Mouse (Mus musculus): ENCODE results near the gene Mdh2. TPM values are rescaled to one million over a fixed set of nuclear protein-coding genes. Genes with fewer than 3 reads are reported as not detected.

Mdh2 gene
- total and polyA plus RNA-seq, 3 experiments: 1,645 to 2,909 (median 1,928) TPM

DNA sequence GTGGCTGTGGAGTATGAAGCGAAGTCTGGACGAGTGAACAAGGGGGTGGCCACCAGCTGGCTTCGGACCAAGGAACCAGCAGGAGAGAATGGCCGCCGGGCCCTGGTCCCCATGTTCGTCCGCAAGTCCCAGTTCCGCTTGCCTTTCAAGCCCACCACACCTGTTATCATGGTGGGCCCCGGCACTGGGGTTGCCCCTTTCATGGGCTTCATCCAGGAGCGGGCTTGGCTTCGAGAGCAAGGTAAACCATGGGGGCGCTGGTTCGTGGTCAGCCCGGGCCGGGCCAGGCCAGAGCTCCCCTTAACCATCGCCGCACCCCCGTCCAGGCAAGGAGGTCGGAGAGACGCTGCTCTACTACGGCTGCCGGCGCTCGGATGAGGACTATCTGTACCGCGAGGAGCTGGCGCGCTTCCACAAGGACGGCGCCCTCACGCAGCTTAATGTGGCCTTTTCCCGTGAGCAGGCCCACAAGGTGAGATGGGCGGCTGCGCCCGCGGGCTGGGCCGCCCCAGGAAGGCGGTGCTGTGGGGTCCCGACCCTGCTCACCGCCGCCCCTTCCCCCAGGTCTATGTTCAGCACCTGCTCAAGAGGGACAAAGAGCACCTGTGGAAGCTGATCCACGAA, 44.1 kb upstream of the Mdh2 start:
- no peaks in the 10 kb centered on the region for H3K4me1 ChIP-seq (ENCODE audit: control insufficient read depth, insufficient read depth, low read length)
- intact Hi-C loops (cut with DNase I): no loop called here
- H3K36me3 ChIP-seq (ENCODE audit: control insufficient read depth, insufficient read depth, low read length): no peaks in the 10 kb centered on the region
- H3K4me3 ChIP-seq: no peak overlapping the region
- no peak overlapping the region for H3K9ac ChIP-seq (ENCODE audit: low read depth, low read length)
- H3K27ac ChIP-seq: no peak overlapping the region
- H3K27me3 ChIP-seq (ENCODE audit: control insufficient read depth, insufficient read depth, low read length): no peaks in the 10 kb centered on the region
- no peak for DNase-seq
- 90% methylated on average over 42 of the region's 42 CpGs for WGBS
- TF ChIP-seq EP300 (IDR thresholded peaks at IDR 0.05; ENCODE audit: insufficient read depth, low read depth, low read length) (no peak), CTCF (IDR thresholded peaks at IDR 0.05) (no peak)
- no peaks in the 10 kb centered on the region for H3K79me2 ChIP-seq (replicated peaks; ENCODE audit: control insufficient read depth, insufficient read depth, low read length)

DNA sequence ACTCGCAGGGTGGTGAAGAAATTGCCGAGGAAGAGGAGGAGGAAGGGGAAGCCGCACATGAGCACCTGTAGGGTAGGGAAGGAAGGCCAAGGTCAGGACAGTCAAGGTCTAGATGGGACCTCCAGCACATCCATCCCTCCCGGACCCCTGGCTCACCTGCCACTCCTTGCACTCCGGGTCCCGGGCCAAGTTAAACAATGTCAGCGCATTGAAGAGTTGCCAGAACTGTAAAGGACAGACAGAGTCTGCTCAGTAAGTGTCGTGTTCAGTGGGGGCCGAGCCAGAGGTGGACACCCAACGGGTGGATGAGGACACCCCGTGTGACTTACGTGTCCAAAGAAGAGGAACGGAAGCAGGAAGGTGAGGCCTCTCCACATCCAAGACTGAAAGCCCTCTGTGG, 42.5 kb upstream of the Mdh2 start:
- Histone ChIP-seq H3K27me3 (ENCODE audit: control insufficient read depth, insufficient read depth, low read length) (no peaks in the 10 kb centered on the region), H3K4me3 (no peak overlapping the region), H3K9ac (ENCODE audit: low read depth, low read length) (no peak overlapping the region), H3K4me1 (ENCODE audit: control insufficient read depth, insufficient read depth, low read length) (no peaks in the 10 kb centered on the region), H3K27ac (no peak overlapping the region), H3K79me2 (replicated peaks; ENCODE audit: control insufficient read depth, insufficient read depth, low read length) (no peaks in the 10 kb centered on the region), H3K36me3 (ENCODE audit: control insufficient read depth, insufficient read depth, low read length) (no peaks in the 10 kb centered on the region)
- intact Hi-C loops (cut with DNase I): no loop called here
- 76% methylated on average over 13 of the region's 13 CpGs for WGBS
- DNase-seq: no peak
- TF ChIP-seq EP300 (IDR thresholded peaks at IDR 0.05; ENCODE audit: insufficient read depth, low read depth, low read length) (no peak), POLR2A (IDR thresholded peaks at IDR 0.05; ENCODE audit: insufficient read depth, low read depth, low read length) (no peak), CTCF (IDR thresholded peaks at IDR 0.05) (no peak)

DNA sequence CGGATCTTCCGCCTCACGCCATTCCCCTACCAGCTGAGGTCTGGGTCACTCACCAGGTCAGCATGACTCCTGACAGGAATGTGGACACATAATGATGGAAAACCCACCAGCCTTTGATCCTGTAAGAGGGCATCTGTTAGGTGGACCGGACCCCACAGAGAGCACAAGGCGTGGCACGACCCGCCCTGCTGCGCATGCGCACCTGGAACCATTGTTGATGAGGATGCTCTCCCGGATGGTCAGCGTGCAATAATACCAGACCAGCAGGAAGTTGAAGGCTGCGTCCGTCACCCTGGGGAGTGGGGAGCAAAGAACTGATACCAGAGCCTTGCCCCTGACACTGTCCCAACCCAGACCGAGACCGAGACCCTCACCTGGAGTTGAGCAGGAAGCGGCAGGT, 41.7 kb upstream of the Mdh2 start:
- no peaks in the 10 kb centered on the region for H3K27me3 ChIP-seq (ENCODE audit: control insufficient read depth, insufficient read depth, low read length)
- TF ChIP-seq CTCF (IDR thresholded peaks at IDR 0.05): no peak
- TF ChIP-seq EP300 (IDR thresholded peaks at IDR 0.05; ENCODE audit: insufficient read depth, low read depth, low read length): no peak
- no peak for TF ChIP-seq POLR2A (IDR thresholded peaks at IDR 0.05; ENCODE audit: insufficient read depth, low read depth, low read length)
- no peaks in the 10 kb centered on the region for H3K36me3 ChIP-seq (ENCODE audit: control insufficient read depth, insufficient read depth, low read length)
- no peak overlapping the region for H3K9ac ChIP-seq (ENCODE audit: low read depth, low read length)
- DNase-seq: no peak
- 93% methylated on average over 16 of the region's 16 CpGs for WGBS
- no peak overlapping the region for H3K27ac ChIP-seq
- H3K4me3 ChIP-seq: no peak overlapping the region
- intact Hi-C loops (cut with DNase I): no loop called here
- no peaks in the 10 kb centered on the region for H3K4me1 ChIP-seq (ENCODE audit: control insufficient read depth, insufficient read depth, low read length)
- no peaks in the 10 kb centered on the region for H3K79me2 ChIP-seq (replicated peaks; ENCODE audit: control insufficient read depth, insufficient read depth, low read length)

DNA sequence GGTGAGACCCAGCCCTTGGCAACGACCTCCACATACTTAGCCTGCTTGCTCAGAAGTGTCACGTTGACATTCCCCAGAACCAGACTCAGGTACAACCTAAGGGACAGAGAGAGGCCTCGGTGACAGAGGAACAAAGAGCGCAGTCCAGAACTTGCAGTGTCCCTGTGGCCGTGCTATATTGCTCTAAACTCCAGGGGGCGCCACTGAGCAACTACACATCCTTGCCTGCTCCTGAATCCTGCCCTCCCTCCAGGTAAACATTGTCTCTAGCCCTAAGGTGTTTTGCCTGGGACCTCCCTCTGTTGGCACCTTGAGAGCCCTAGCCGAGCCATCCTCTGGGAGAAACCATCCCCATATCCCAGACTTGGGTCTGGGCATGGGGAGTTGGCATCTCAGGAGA, 41.1 kb upstream of the Mdh2 start:
- WGBS: 73% methylated on average over 7 of the region's 7 CpGs
- H3K27ac ChIP-seq: no peak overlapping the region
- intact Hi-C loops (cut with DNase I): no loop called here
- TF ChIP-seq POLR2A (IDR thresholded peaks at IDR 0.05; ENCODE audit: insufficient read depth, low read depth, low read length) (no peak), EP300 (IDR thresholded peaks at IDR 0.05; ENCODE audit: insufficient read depth, low read depth, low read length) (no peak), CTCF (IDR thresholded peaks at IDR 0.05) (peak; percentile 65)
- H3K9ac ChIP-seq (ENCODE audit: low read depth, low read length): no peak overlapping the region
- H3K4me1 ChIP-seq (ENCODE audit: control insufficient read depth, insufficient read depth, low read length): no peaks in the 10 kb centered on the region
- no peaks in the 10 kb centered on the region for H3K36me3 ChIP-seq (ENCODE audit: control insufficient read depth, insufficient read depth, low read length)
- H3K4me3 ChIP-seq: no peak overlapping the region
- H3K27me3 ChIP-seq (ENCODE audit: control insufficient read depth, insufficient read depth, low read length): no peaks in the 10 kb centered on the region
- H3K79me2 ChIP-seq (replicated peaks; ENCODE audit: control insufficient read depth, insufficient read depth, low read length): no peaks in the 10 kb centered on the region
- DNase-seq: no peak

DNA sequence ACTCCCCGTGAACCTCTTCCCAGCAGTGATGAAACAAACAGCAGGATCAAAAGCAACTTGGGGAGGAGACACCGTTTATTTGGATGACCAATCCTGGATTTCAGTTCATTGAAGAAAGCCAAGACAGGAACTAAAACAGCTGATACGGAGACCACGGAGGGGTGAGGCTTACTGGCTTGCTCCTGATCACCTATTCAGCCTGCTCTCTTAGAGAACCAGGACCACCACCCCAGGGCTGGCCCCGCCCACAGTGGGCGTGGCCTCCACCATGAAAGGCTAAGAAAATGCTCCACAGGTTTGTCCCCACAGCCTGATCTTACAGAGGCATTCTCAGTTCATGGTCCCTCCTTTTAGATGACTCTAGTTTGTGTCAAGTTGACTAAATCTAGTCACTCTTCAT, 40.0 kb upstream of the Mdh2 start:
- intact Hi-C loops (cut with DNase I): no loop called here
- Histone ChIP-seq H3K4me3 (no peak overlapping the region), H3K79me2 (replicated peaks; ENCODE audit: control insufficient read depth, insufficient read depth, low read length) (no peaks in the 10 kb centered on the region), H3K36me3 (ENCODE audit: control insufficient read depth, insufficient read depth, low read length) (no peaks in the 10 kb centered on the region), H3K4me1 (ENCODE audit: control insufficient read depth, insufficient read depth, low read length) (no peaks in the 10 kb centered on the region; the same call in 1 of the 2 replicates), H3K27ac (no peak overlapping the region), H3K9ac (ENCODE audit: low read depth, low read length) (no peak overlapping the region), H3K27me3 (ENCODE audit: control insufficient read depth, insufficient read depth, low read length) (no peaks in the 10 kb centered on the region)
- 28% methylated on average over 6 of the region's 6 CpGs for WGBS
- no peak for DNase-seq
- TF ChIP-seq CTCF (IDR thresholded peaks at IDR 0.05): no peak
- no peak for TF ChIP-seq EP300 (IDR thresholded peaks at IDR 0.05; ENCODE audit: insufficient read depth, low read depth, low read length)
- TF ChIP-seq POLR2A (IDR thresholded peaks at IDR 0.05; ENCODE audit: insufficient read depth, low read depth, low read length): no peak

DNA sequence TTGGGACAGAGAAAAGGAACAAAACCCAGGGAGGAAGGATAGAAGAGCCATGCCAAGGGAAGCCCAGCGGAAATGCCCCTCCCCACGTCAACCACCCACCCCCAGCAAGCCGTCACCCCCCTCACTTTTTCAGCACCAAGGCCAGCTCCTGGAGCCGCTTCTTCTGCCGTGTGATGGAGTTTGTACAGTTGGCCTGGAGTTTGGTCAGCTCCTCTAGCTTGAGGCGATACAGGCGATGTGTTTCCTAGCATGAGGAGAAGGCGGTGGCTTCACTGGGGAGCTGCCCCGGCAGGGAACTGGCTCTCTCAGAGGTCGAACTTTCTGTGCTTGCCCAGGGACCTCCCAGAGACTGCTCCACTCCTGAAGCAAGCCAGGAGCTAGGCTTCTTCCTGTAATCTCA, 36.1 kb upstream of the Mdh2 start:
- intact Hi-C loops (cut with DNase I): loop anchor here (5.0 kb wide), 1 partner anchor 110 kb away; the partner anchor contains the start of gene Rhbdd2
- DNase-seq: no peak

More for the DNA sequence above, 36.1 kb upstream of the Mdh2 start:
- no peak overlapping the region for H3K4me3 ChIP-seq
- no peaks in the 10 kb centered on the region for H3K79me2 ChIP-seq (replicated peaks; ENCODE audit: control insufficient read depth, insufficient read depth, low read length)
- no peaks in the 10 kb centered on the region for H3K36me3 ChIP-seq (ENCODE audit: control insufficient read depth, insufficient read depth, low read length)
- H3K27me3 ChIP-seq (ENCODE audit: control insufficient read depth, insufficient read depth, low read length): no peaks in the 10 kb centered on the region
- H3K9ac ChIP-seq (ENCODE audit: low read depth, low read length): no peak overlapping the region
- H3K27ac ChIP-seq: no peak overlapping the region
- H3K4me1 ChIP-seq (ENCODE audit: control insufficient read depth, insufficient read depth, low read length): peaks cover 3% of the 10 kb centered on the region
- TF ChIP-seq POLR2A (IDR thresholded peaks at IDR 0.05; ENCODE audit: insufficient read depth, low read depth, low read length): no peak
- WGBS: 60% methylated on average over 10 of the region's 10 CpGs

Data from heart, adult 2 months (tissue).